Mouse (Mus musculus) heart, postnatal 0 days (tissue): Measurements from ENCODE around the gene Ptprm. TPM values are rescaled to one million over a fixed set of nuclear protein-coding genes. Genes with fewer than 3 reads are reported as not detected.

ENCODE experiments used
- ATAC-seq: fragments of 200-750 bp; cut with Nextera tagmentation; 2 replicates; pipeline ENCODE4 v1.8.0; 2017; ENCODE audit warnings: low read depth, moderate number of reproducible peaks, moderate library complexity; ENCODE audit not compliant: insufficient read depth
- DNase-seq: peaks from one replicate; pipeline ENCODE4 v3.0.0-alpha.2; 2016; ENCODE audit warnings: low spot score
- H3K27ac ChIP-seq: fragments of 300-500 bp; sonication (generic); 2 replicates; pipeline ENCODE4 v1.5.1; 2014; ENCODE audit warnings: low read depth, mild to moderate bottlenecking
- H3K27me3 ChIP-seq: fragments of 300-500 bp; sonication (generic); 2 replicates; pipeline ENCODE4 v1.6.1; 2014; ENCODE audit warnings: low read length, mixed read lengths; ENCODE audit not compliant: control insufficient read depth, insufficient read depth
- H3K36me3 ChIP-seq: fragments of 300-500 bp; sonication (generic); replicated peaks from 2 replicates; pipeline ENCODE4 v1.6.1; 2014; ENCODE audit warnings: low read length, mixed read lengths; ENCODE audit not compliant: control insufficient read depth, insufficient read depth
- H3K4me1 ChIP-seq: fragments of 300-500 bp; sonication (generic); 2 replicates; pipeline ENCODE4 v1.6.1; 2014; ENCODE audit warnings: antibody characterized with exemption; ENCODE audit not compliant: control insufficient read depth, insufficient read depth
- H3K4me2 ChIP-seq: fragments of 300-500 bp; sonication (generic); 2 replicates; pipeline ENCODE4 v1.6.1; 2014; ENCODE audit warnings: low read depth, mild to moderate bottlenecking, low read length, moderate library complexity
- H3K4me3 ChIP-seq: fragments of 300-500 bp; sonication (generic); 2 replicates; pipeline ENCODE4 v1.5.1; 2014; ENCODE audit warnings: low read depth, low read length
- H3K9ac ChIP-seq: fragments of 300-500 bp; sonication (generic); replicated peaks from 2 replicates; pipeline ENCODE4 v1.6.1; 2014; ENCODE audit warnings: low read depth, low read length, mixed read lengths
- H3K9me3 ChIP-seq: fragments of 300-500 bp; sonication (generic); replicated peaks from 2 replicates; pipeline ENCODE4 v1.6.1; 2016; ENCODE audit warnings: low read length; ENCODE audit not compliant: control insufficient read depth
- CTCF ChIP-seq: IDR thresholded peaks from 2 replicates; pipeline ENCODE4 v1.5.1; 2016; ENCODE audit warnings: antibody characterized with exemption, control low read depth, low read depth
- EP300 ChIP-seq: IDR thresholded peaks from 2 replicates; pipeline ENCODE4 v1.6.1; 2016; ENCODE audit warnings: antibody characterized with exemption, low read depth
- WGBS: fragments of 180-500 bp; shearing (Covaris S2); extraction: QIAGEN DNeasy Blood & Tissue Kit; methylation state at CpG from one replicate; pipeline ENCODE4 v1.1.7; 2014; 5-methylcytosine and 5-hydroxymethylcytosine counted together
- polyA plus RNA-seq: library from polyadenylated mRNA; unstranded; fragments of >200 nt; fragmentation: Nextera tagmentation; extraction: Ambion mirVana; gene quantifications from 2 replicates; pipeline ENCODE4 v1.2.1, GENCODE M21; 2015
- total RNA-seq: library from RNA; depleted of rRNA; stranded (reverse); fragments of >200 nt; gene quantifications from 2 replicates; pipeline ENCODE4 v1.2.3, GENCODE M21; 2014; ENCODE audit warnings: low replicate concordance

Gene Ptprm
- total and polyA plus RNA-seq, 2 experiments from 2014 or later, result 11.9 to 48.0 TPM

DNA sequence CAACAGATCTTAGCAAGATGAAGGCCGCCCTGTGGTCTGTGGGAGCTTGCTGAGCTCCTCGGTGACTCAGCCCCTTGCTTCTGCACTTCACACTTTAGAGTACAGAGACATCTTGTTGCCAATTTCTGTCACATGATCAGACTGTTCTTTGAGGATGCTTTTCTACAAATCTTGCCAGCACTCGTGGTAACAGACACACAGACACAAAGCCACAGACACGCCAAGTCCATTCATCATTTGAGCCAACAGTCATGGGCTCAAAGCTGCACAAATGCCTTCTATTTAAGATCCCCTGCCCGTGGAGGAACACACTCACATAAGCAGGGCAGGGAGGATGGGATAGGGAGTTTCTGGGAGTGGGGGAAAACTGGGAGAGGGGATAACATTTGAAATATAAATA is 230.0 kb downstream of the Ptprm start:
- Histone ChIP-seq H3K4me3 (no peak overlapping the region), H3K9ac (no peak overlapping the region), H3K4me1 (peaks cover 4% of the 10 kb centered on the region; the same call in 1 of the 2 replicates), H3K9me3 (no peaks in the 10 kb centered on the region), H3K27me3 (no peaks in the 10 kb centered on the region), H3K36me3 (no peaks in the 10 kb centered on the region), H3K4me2 (no peak overlapping the region), H3K27ac (no peak overlapping the region)
- 64% methylated on average over 5 of the region's 5 CpGs for WGBS
- TF ChIP-seq EP300 (no peak), CTCF (no peak)
- no peak for DNase-seq
- no peak for ATAC-seq

DNA sequence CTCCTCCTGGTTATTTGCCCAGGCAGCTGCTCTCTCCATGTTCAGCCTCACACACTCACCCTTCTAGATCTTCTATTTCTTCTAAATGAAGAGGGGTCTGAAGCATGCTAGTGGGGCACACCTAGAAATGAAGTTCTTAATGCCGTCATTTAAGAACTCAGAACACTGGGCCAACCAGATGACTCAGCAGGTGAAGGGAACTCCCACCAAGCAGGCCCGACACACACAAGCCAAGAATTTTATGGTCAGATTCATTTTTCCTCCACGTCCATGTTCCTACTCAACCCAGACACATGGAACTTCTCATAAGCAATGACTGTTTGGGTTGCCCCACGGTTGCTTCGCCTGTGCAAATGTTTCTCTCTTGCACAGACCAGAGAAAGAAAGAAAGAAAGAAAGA is 230.5 kb downstream of the Ptprm start:
- ATAC-seq (no peak), DNase-seq (no peak)
- Histone ChIP-seq H3K9me3 (no peaks in the 10 kb centered on the region), H3K27ac (no peak overlapping the region), H3K4me1 (peaks cover 4% of the 10 kb centered on the region; the same call in 1 of the 2 replicates), H3K4me2 (no peak overlapping the region), H3K9ac (no peak overlapping the region), H3K4me3 (no peak overlapping the region), H3K27me3 (no peaks in the 10 kb centered on the region), H3K36me3 (no peaks in the 10 kb centered on the region)
- 80% methylated on average over 5 of the region's 5 CpGs for WGBS
- no peak for TF ChIP-seq CTCF
- no peak for TF ChIP-seq EP300

DNA sequence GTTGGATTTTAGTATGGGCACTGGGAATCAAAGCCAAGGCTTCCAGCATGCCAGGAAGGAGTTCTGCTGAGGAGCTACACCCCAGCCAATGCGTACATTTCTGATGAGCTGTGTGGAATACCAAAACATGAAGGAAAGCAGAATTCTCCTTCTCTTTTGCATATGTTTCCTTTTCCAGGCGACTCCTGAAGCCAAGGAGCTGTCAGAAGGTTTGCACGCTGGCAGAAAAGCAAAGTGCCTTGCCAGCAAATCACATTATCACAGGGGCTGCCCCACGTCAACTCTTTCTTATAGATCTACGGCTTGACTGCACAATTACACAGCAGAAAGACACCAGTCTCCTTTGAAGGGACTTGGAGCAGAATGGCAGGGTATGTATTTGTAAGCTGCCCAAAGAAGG is 233.4 kb downstream of the Ptprm start:
- Histone ChIP-seq H3K9me3 (no peaks in the 10 kb centered on the region), H3K27me3 (no peaks in the 10 kb centered on the region), H3K4me1 (no peaks in the 10 kb centered on the region), H3K4me3 (no peak overlapping the region), H3K4me2 (no peak overlapping the region), H3K9ac (no peak overlapping the region), H3K36me3 (no peaks in the 10 kb centered on the region), H3K27ac (no peak overlapping the region)
- ATAC-seq (no peak), DNase-seq (no peak)
- TF ChIP-seq CTCF (no peak), EP300 (no peak)
- 55% methylated on average over 5 of the region's 5 CpGs for WGBS

DNA sequence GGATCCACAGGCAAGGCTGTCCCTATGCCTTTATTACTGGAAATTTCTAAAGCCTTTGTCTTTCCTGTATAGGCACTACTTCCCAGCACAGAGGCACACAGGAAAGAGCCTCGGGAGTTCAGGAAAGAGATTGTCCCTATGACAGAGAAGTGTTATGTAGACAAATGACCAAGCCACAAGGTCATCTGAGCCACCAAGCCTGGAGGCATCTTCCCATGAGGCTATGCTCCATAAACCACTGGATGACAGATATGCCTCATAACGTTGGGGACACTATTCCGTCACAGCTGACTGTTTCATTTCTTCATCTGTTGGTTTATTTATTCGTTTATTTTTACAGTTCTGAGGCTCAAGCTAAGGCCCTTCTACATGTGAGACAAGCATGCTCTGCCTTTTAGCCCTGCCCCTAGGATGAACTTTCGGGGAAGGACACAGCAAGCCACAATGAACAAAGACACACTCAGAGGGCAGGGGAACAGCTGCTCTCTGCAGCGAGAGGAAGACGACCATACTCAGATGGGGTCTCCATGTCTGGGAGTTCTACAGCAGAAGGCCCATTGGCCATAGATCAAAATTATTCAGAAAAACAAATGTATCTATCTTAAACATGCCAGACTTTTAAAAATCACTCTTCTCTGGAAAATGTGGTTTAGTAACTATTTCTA is 235.4 kb downstream of the Ptprm start:
- H3K27ac ChIP-seq, result no peak overlapping the region
- H3K4me3 ChIP-seq, result no peak overlapping the region

DNA sequence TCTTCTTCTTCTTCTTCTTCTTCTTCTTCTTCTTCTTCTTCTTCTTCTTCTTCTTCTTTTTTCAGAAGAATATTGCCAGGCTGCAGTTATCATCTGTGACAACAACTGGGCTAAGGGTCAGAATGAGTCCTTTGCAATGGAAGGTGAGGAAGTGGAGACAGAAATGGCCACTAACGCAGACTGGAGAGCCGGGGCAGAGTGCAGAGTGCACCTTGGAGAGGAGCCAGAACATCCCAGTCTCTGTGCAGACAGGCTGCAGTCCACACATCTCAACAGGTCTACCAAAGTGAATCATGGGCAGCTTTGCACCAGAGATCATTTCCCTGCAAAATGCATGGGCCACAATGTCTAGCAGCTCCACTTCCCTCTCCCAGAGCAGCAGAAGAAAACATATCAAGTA is 239.4 kb downstream of the Ptprm start:
- DNase-seq, result no peak
- no peak for ATAC-seq
- no peaks in the 10 kb centered on the region for H3K27me3 ChIP-seq
- H3K4me2 ChIP-seq, result no peak overlapping the region
- H3K9me3 ChIP-seq, result no peaks in the 10 kb centered on the region
- WGBS, result 19% methylated on average over 2 of the region's 2 CpGs
- no peak overlapping the region for H3K4me3 ChIP-seq
- no peak overlapping the region for H3K9ac ChIP-seq
- H3K4me1 ChIP-seq, result no peaks in the 10 kb centered on the region
- no peaks in the 10 kb centered on the region for H3K36me3 ChIP-seq
- H3K27ac ChIP-seq, result no peak overlapping the region
- no peak for TF ChIP-seq CTCF
- TF ChIP-seq EP300, result no peak

More for the DNA sequence above, 235.4 kb downstream of the Ptprm start:
- H3K36me3 ChIP-seq, result no peaks in the 10 kb centered on the region
- no peak overlapping the region for H3K9ac ChIP-seq
- no peaks in the 10 kb centered on the region for H3K27me3 ChIP-seq
- H3K4me2 ChIP-seq, result no peak overlapping the region
- DNase-seq (no peak), ATAC-seq (no peak)
- no peak for TF ChIP-seq EP300
- TF ChIP-seq CTCF, result no peak
- 54% methylated on average over 7 of the region's 7 CpGs for WGBS
- no peaks in the 10 kb centered on the region for H3K9me3 ChIP-seq
- H3K4me1 ChIP-seq, result no peaks in the 10 kb centered on the region

DNA sequence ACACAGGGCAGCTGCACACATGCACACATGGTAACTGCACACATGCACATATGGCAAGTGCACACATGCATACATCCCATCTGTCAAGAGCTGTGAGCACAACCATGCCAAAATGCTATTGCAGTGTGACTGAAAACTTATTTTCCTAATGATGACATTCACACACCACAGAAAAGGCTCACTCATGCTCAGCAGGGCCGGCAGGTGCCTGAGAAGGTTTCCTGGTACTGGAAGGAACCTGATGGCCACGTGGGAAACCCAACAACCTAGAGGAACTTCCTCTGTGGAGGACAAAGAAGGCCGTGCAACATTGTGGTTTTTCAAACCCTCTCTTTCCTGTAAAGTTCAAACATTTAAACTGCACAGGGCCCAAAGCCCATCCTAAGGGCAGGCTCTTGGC is 241.6 kb downstream of the Ptprm start:
- Histone ChIP-seq H3K36me3 (no peaks in the 10 kb centered on the region), H3K27me3 (no peaks in the 10 kb centered on the region), H3K9me3 (no peaks in the 10 kb centered on the region), H3K4me2 (no peak overlapping the region), H3K27ac (no peak overlapping the region), H3K4me3 (no peak overlapping the region), H3K4me1 (no peaks in the 10 kb centered on the region), H3K9ac (no peak overlapping the region)
- 65% methylated on average over 3 of the region's 3 CpGs for WGBS
- ATAC-seq (no peak), DNase-seq (no peak)
- TF ChIP-seq CTCF (no peak), EP300 (no peak)
